In genomic region chr12:108132450-108133070, GRCm38 (mm10) we compare ENCODE assay signal across 18 mouse cellular contexts. TPM values are rescaled to one million over a fixed set of nuclear protein-coding genes. Genes with fewer than 3 reads are reported as not detected.
DNase-seq lines count a peak whose midpoint lies in the region; ATAC-seq and TF ChIP-seq lines count a peak whose summit lies in the region.
"Had no signal": no experiment of that assay in that cellular context is flagged by ENCODE, and none has a peak within 500 bp of the region (broad histone marks: within the 10 kb centered on the region; RNA-seq: fewer than 3 reads in every experiment).

No protein-coding gene starts in this region.

- ATAC-seq in cerebellum, adult (ENCODE audit: insufficient number of reproducible peaks, low FRiP score, low TSS enrichment): no peak
- ATAC-seq in inflammation-experienced regulatory T-cells, adult 6 months: no peak
- ATAC-seq: midbrain, embryonic 15.5 days had no signal

- TF ChIP-seq CTCF in layer of hippocampus, adult 2 months (conservative IDR thresholded peaks at IDR 0.05): no peak
- no peak for TF ChIP-seq CTCF in gastrocnemius, adult 2 months (IDR thresholded peaks at IDR 0.05)

- intact Hi-C loops in gastrocnemius, postnatal 36 days (cut with DNase I): no loop called here
- intact Hi-C loops in gastrocnemius, adult 2 months (cut with DNase I): no loop called here

- H3K4me3 ChIP-seq in layer of hippocampus, adult 2 months: no peak overlapping the region
- no peak overlapping the region for H3K4me3 ChIP-seq in gastrocnemius, adult 2 months
- H3K4me3 ChIP-seq: embryonic facial prominence, embryonic 13.5 days; heart, embryonic 10.5 days; hindbrain, embryonic 15.5 days; midbrain, embryonic 15.5 days; neural tube, embryonic 12.5 days had no signal

- H3K27ac ChIP-seq in layer of hippocampus, adult 2 months: peak overlapping the region; percentile 81
- no peak overlapping the region for H3K27ac ChIP-seq in gastrocnemius, adult 2 months
- H3K27ac ChIP-seq: embryonic facial prominence, embryonic 13.5 days; heart, embryonic 10.5 days; hindbrain, embryonic 15.5 days; macrophage; midbrain, embryonic 15.5 days; neural tube, embryonic 12.5 days had no signal

- peak; percentile 18 to 26 for DNase-seq in cerebellum, adult 18-20 months
- DNase-seq in layer of hippocampus, adult 2 months (ENCODE audit: low spot score in 2 of 2): no peak
- no peak for DNase-seq in layer of hippocampus, adult 11-12 months (ENCODE audit: low spot score)
- peak; percentile 25 to 48 for DNase-seq in kidney, postnatal 4 days
- DNase-seq in gastrocnemius, postnatal 36 days: no peak
- DNase-seq in gastrocnemius, adult 2 months: no peak
- DNase-seq: adrenal gland, postnatal 14 days; heart, postnatal 14 days; lung, adult 18-20 months; right cerebral cortex, postnatal 25 days had no signal

RNA-seq across cellular contexts. Expression of gene Setd3, which starts 46.6 kb away (rescaled TPM):
- total RNA-seq in layer of hippocampus, adult 2 months (2021): 100 to 1,000 TPM; 148 to 154 TPM
- 10 to 100 TPM; 27.7 to 33.1 (median 32.1) TPM for polyA plus RNA-seq in inflammation-experienced regulatory T-cells, adult 6 months (2017; shearing (Covaris generic))
- total RNA-seq in gastrocnemius, postnatal 36 days (2021): 10 to 100 TPM; 84.0 to 90.2 TPM
- 100 to 1,000 TPM; 100 to 106 TPM for total RNA-seq in gastrocnemius, adult 2 months (2021)

RNA-seq across cellular contexts. Expression of gene Ccnk, which starts 46.8 kb away (rescaled TPM):
- total RNA-seq in layer of hippocampus, adult 2 months (2021): 10 to 100 TPM; 29.6 to 30.8 TPM
- 1 to 10 TPM; 3.9 to 6.3 (median 5.2) TPM for polyA plus RNA-seq in inflammation-experienced regulatory T-cells, adult 6 months (2017; shearing (Covaris generic))
- 10 to 100 TPM; 88.0 to 91.8 TPM for total RNA-seq in gastrocnemius, postnatal 36 days (2021)
- total RNA-seq in gastrocnemius, adult 2 months (2021): 100 to 1,000 TPM in 1 of 2 experiments, 10 to 100 TPM in 1; 92.4 to 148 TPM

Comparison
In these comparisons a context has a peak if more than half of its experiments do, and no peak if none do; other contexts are left out.
1. DNase-seq: peak in cerebellum, adult 18-20 months (2 of 2) and kidney, postnatal 4 days (2 of 2); none in layer of hippocampus, adult 2 months (0 of 2), layer of hippocampus, adult 11-12 months (single experiment), gastrocnemius, postnatal 36 days (0 of 2) and gastrocnemius, adult 2 months (single experiment).